Mouse (Mus musculus) forebrain, embryonic 13.5 days (tissue): Measurements from ENCODE around the gene Anxa1. TPM values are rescaled to one million over a fixed set of nuclear protein-coding genes. Genes with fewer than 3 reads are reported as not detected.

ENCODE experiments used
- ATAC-seq: fragments of 200-750 bp; cut with Nextera tagmentation; 2 replicates; pipeline ENCODE4 v1.8.0; 2017
- H3K27ac ChIP-seq: fragments of 300-500 bp; sonication (generic); 2 replicates; pipeline ENCODE4 v1.5.1; 2015; ENCODE audit warnings: inconsistent platforms, mild to moderate bottlenecking, moderate library complexity
- H3K27me3 ChIP-seq: fragments of 300-500 bp; sonication (generic); 2 replicates; pipeline ENCODE4 v1.6.1; 2015; ENCODE audit warnings: mild to moderate bottlenecking, inconsistent platforms
- H3K36me3 ChIP-seq: fragments of 300-500 bp; sonication (generic); 2 replicates; pipeline ENCODE4 v1.6.1; 2015; ENCODE audit warnings: mild to moderate bottlenecking, inconsistent platforms; ENCODE audit not compliant: poor library complexity, severe bottlenecking
- H3K4me1 ChIP-seq: fragments of 300-500 bp; sonication (generic); 2 replicates; pipeline ENCODE4 v1.6.1; 2015; ENCODE audit warnings: inconsistent platforms
- H3K4me2 ChIP-seq: fragments of 300-500 bp; sonication (generic); 2 replicates; pipeline ENCODE4 v1.6.1; 2015; ENCODE audit warnings: inconsistent platforms, mild to moderate bottlenecking, moderate library complexity
- H3K4me3 ChIP-seq: fragments of 300-500 bp; sonication (generic); 2 replicates; pipeline ENCODE4 v1.5.1; 2015; ENCODE audit warnings: mild to moderate bottlenecking, inconsistent platforms
- H3K9ac ChIP-seq: fragments of 300-500 bp; sonication (generic); 2 replicates; pipeline ENCODE4 v1.6.1; 2015; ENCODE audit warnings: mild to moderate bottlenecking, inconsistent platforms
- H3K9me3 ChIP-seq: fragments of 300-500 bp; sonication (generic); replicated peaks from 2 replicates; pipeline ENCODE4 v1.6.1; 2016; ENCODE audit warnings: inconsistent platforms
- WGBS: fragments of 180-500 bp; shearing (Covaris S2); methylation state at CpG from one replicate; pipeline ENCODE4 v1.1.7; 2015; 5-methylcytosine and 5-hydroxymethylcytosine counted together
- polyA plus RNA-seq: library from polyadenylated mRNA; unstranded; fragments of >200 nt; fragmentation: Nextera tagmentation; extraction: Ambion mirVana; gene quantifications from 2 replicates; pipeline ENCODE4 v1.2.1, GENCODE M21; 2015

The Anxa1 gene
- polyA plus RNA-seq, 1 experiment from 2014 or later = 1.1 TPM

DNA sequence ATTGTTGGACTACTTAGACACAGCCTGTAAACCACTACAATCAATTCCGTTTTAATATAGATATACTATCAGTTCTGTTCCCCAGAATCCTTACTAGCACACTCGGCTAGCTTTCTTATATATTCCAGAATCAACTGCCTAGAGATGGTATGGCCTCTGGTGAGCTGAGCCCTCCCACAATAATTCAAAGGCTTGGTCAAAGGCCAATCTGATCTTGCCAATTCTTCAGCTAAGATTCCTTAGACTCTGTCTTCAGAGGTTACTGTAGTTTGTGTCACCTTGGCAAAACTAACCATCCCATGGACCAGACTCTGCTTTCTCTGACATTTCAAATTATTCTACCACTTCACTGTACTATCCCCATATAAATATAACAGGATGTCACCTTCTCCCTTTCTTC, 25.4 kb downstream of the Anxa1 start:
- Histone ChIP-seq H3K4me2 (no peak overlapping the region), H3K27me3 (no peaks in the 10 kb centered on the region), H3K4me1 (no peaks in the 10 kb centered on the region), H3K9ac (no peak overlapping the region), H3K9me3 (no peaks in the 10 kb centered on the region), H3K4me3 (no peak overlapping the region), H3K36me3 (no peaks in the 10 kb centered on the region), H3K27ac (no peak overlapping the region)
- ATAC-seq = no peak
- 83% methylated on average over 2 of the region's 2 CpGs for WGBS

DNA sequence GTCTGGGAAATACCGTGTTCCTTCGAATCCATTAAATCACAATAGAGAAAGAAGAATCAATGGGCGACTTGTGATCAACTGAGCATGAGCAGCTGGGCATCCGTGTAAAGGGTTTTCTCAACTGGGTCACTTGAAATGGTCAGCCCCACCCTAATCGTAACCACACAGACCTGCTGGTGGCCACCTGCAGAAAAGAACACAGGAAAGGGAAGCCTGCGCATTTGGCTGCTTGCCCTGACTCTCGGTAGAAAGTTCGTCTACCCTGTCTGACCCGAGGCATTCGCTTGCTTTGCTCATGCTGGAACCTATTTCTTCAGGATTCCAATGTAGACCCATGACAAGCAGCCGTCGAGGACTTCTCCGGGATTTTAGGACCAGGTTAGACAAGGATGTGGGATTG, 25.8 kb downstream of the Anxa1 start:
- no peaks in the 10 kb centered on the region for H3K36me3 ChIP-seq
- H3K4me2 ChIP-seq = no peak overlapping the region
- WGBS = 89% methylated on average over 13 of the region's 13 CpGs
- no peak for ATAC-seq
- no peak overlapping the region for H3K9ac ChIP-seq
- no peaks in the 10 kb centered on the region for H3K27me3 ChIP-seq
- H3K9me3 ChIP-seq = no peaks in the 10 kb centered on the region
- no peak overlapping the region for H3K27ac ChIP-seq
- H3K4me3 ChIP-seq = no peak overlapping the region
- no peaks in the 10 kb centered on the region for H3K4me1 ChIP-seq

DNA sequence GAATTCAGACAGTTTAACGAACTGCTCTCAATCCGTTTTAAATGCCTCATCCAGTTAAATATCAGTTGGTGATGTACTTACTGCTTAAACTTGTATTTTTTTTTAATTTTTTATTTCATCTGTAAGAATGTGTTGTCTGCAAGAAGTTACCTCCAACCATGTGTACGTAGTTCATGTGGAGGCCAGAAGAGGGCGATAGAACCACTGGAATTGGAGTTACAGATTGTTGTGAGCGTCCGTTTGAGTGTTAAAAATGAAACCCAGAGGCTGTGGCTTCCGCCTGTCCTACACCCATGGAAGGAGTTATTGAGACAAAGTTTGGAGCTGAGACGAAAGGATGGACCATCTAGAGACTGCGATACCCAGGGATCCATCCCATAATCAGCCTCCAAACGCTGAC, 27.5 kb downstream of the Anxa1 start:
- H3K4me2 ChIP-seq = no peak overlapping the region
- WGBS = 73% methylated on average over 10 of the region's 10 CpGs

DNA sequence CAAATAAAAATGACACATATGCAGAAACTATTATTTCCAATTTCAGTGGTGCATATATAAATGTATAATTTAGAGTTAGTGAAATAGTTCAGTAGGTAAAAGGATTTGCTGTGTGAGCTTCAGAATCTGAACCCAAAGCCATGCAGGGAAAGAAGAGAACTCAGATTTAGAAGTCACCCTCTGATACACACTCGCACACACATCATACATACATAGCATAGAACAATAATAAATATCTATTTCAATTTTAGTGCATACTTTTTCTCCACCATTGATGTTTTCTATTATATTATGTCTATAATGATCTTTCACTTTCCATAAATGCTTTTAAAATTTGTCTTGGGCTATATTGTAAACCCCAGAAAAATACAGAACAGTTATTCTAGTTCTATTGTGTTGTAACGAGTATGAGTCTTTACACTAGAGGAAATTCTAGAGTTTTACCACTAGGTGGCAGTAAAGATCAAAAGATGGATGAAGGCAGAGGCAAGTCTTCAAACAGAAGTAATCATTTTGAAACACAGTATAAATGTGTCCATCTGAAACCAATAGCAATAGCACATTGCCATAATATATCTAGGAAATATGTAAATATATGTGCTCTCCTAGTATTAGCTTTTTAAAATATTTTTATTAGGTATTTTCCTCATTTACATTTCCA, 28.7 kb downstream of the Anxa1 start:
- H3K4me2 ChIP-seq = no peak overlapping the region
- no peaks in the 10 kb centered on the region for H3K9me3 ChIP-seq
- no peak overlapping the region for H3K9ac ChIP-seq
- H3K4me3 ChIP-seq = no peak overlapping the region
- H3K27me3 ChIP-seq = no peaks in the 10 kb centered on the region
- WGBS = 52% methylated on average over 2 of the region's 2 CpGs
- H3K36me3 ChIP-seq = no peaks in the 10 kb centered on the region
- peak; percentile 93 for ATAC-seq
- H3K27ac ChIP-seq = no peak overlapping the region
- no peaks in the 10 kb centered on the region for H3K4me1 ChIP-seq

More for the DNA sequence above, 27.5 kb downstream of the Anxa1 start:
- H3K4me1 ChIP-seq = no peaks in the 10 kb centered on the region
- no peaks in the 10 kb centered on the region for H3K9me3 ChIP-seq
- H3K4me3 ChIP-seq = no peak overlapping the region
- no peaks in the 10 kb centered on the region for H3K36me3 ChIP-seq
- H3K27ac ChIP-seq = no peak overlapping the region
- no peaks in the 10 kb centered on the region for H3K27me3 ChIP-seq
- no peak overlapping the region for H3K9ac ChIP-seq
- ATAC-seq = no peak

DNA sequence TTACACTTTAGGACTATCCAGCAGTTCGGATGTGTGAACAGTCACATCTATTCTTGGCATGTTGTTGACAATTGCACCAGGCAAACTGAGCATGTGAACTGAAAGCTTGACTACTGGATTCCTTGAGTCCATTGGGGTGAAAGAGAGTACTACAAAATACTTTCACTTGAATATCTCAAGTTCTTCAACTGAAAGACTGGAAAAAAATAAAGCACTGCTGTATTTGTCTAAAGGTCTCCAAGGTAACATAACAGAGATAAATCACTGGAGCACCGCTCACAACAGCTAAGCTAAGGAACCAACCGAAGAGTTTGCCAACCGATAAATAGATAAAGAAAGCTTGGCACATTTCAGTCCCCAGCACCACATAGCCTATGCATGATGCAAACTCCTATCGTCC, 32.1 kb downstream of the Anxa1 start:
- H3K36me3 ChIP-seq = no peaks in the 10 kb centered on the region
- no peaks in the 10 kb centered on the region for H3K9me3 ChIP-seq
- no peak for ATAC-seq
- WGBS = 85% methylated on average over 5 of the region's 5 CpGs
- H3K4me1 ChIP-seq = no peaks in the 10 kb centered on the region
- H3K9ac ChIP-seq = no peak overlapping the region
- H3K4me2 ChIP-seq = no peak overlapping the region
- H3K4me3 ChIP-seq = no peak overlapping the region
- H3K27ac ChIP-seq = no peak overlapping the region
- no peaks in the 10 kb centered on the region for H3K27me3 ChIP-seq

DNA sequence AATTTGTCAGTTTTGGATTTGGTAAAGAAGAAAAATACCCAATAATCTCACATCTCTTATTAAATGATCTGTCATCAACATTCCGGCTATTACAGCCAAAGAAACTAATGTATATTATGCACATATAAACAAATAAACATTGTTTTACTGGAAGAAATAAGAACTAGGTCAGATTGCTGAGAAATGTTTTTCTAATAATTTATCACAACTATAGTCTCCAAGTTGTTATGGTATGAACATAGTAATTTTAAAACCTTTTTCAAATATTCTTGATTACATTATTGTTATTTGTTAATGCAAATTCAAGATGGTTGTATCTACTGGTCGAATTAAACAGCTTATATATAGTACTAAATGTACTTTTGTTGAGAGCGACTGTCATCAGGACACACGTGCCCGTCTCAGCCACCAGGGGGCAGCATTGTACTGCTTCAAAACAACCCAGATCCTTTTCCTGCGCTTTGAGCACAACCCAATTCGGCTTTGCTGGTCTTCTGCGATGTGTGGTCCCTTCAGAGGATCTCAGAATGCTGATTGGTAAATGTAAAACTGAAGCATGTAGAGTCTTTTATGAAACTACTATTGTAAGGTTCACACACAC, 45.3 kb downstream of the Anxa1 start:
- no peak overlapping the region for H3K4me2 ChIP-seq
- H3K36me3 ChIP-seq = no peaks in the 10 kb centered on the region
- no peaks in the 10 kb centered on the region for H3K9me3 ChIP-seq
- no peak overlapping the region for H3K4me3 ChIP-seq
- no peak overlapping the region for H3K27ac ChIP-seq
- peak; percentile 85 for ATAC-seq
- H3K4me1 ChIP-seq = 0 out of 2 replicates have a peak, but pooled peaks cover 7% of the 10 kb centered on the region
- WGBS = 14% methylated on average over 8 of the region's 8 CpGs
- H3K27me3 ChIP-seq = no peaks in the 10 kb centered on the region
- H3K9ac ChIP-seq = no peak overlapping the region

DNA sequence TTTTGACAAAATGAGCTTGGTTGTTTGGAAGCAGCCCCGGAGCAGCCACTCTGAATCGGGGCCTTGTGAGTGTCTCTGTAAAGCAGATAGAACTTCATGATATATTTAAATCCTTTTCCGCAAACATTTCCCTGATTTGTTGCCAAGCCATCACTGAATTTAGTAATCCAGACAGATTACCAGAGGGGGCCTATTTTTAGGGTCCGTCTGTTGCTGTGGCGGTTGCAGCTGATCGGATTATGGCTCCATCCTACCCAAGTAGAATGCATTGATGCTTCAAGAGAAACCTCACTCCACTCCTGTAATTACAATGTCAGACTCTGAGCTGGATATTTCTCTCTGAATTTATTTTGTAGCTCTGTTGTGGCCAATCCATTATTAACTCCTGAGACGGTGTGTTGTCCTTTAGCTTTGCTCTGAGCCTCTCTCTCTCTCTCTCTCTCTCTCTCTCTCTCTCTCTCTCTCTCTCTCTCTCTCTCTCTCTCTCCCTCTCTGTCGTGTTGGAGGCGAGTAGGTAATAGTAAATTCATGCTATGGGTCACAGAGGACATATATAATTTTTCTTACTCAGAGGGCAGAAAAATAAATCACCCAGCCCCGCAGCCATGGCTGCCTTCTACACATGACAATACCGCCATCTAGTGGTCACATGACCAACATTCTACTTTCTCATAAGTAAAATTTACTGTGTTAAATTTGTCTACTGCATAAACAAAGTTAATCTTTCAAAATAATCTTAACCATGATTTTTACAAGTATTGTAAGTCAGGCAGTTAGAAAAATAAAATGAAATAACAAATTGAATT, 46.0 kb downstream of the Anxa1 start:
- H3K9me3 ChIP-seq = no peaks in the 10 kb centered on the region
- 37% methylated on average over 11 of the region's 11 CpGs for WGBS
- no peak overlapping the region for H3K9ac ChIP-seq
- H3K27me3 ChIP-seq = no peaks in the 10 kb centered on the region
- no peak overlapping the region for H3K27ac ChIP-seq
- H3K36me3 ChIP-seq = no peaks in the 10 kb centered on the region
- no peak overlapping the region for H3K4me3 ChIP-seq
- H3K4me1 ChIP-seq = 0 out of 2 replicates have a peak, but pooled peaks cover 7% of the 10 kb centered on the region
- peak; percentile 90 for ATAC-seq
- peak overlapping the region; percentile 18; the same call in 1 of the 2 replicates for H3K4me2 ChIP-seq

DNA sequence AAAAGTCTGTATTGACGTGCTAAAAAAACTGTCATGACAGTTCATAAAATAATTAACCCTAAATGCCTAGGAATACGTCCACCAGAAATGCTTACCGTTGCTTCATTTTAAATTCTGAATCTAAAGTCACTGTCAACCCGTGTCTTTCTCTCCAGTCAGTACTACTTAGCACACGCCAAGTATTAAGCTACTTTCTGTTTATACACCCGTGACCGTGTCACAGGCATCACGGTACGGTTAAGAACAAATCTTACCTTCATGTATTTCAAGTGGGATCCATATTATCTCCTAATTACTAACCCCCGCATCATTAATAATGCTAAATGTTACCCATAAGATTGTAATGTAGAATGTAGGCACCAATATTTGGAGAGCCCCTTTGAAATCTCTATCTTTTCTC, 46.7 kb downstream of the Anxa1 start:
- 0 out of 2 replicates have a peak, but pooled peaks cover 7% of the 10 kb centered on the region for H3K4me1 ChIP-seq
- 0 out of 2 replicates have a peak, but pooled peaks have one; percentile 1 for ATAC-seq
- WGBS = 76% methylated on average over 10 of the region's 10 CpGs
- no peak overlapping the region for H3K4me3 ChIP-seq
- H3K4me2 ChIP-seq = no peak overlapping the region
- H3K27me3 ChIP-seq = no peaks in the 10 kb centered on the region
- no peaks in the 10 kb centered on the region for H3K9me3 ChIP-seq
- H3K27ac ChIP-seq = no peak overlapping the region
- no peaks in the 10 kb centered on the region for H3K36me3 ChIP-seq
- H3K9ac ChIP-seq = no peak overlapping the region

Other genes with a start within 250 kb of the Anxa1 start
- gene Aldh1a1, start 101.8 kb upstream of the Anxa1 start, polyA plus RNA-seq = 0.15 and 0.25 TPM in 2 replicates